Mouse (Mus musculus) MEL (cell line): ENCODE measurements around the gene Adamtsl1. TPM values are rescaled to one million over a fixed set of nuclear protein-coding genes. Genes with fewer than 3 reads are reported as not detected.

Experiments
- DNase-seq: peaks from one replicate; pipeline ENCODE4 v3.0.0; 2011; ENCODE audit warnings: low read depth, low spot score
- H3K27ac ChIP-seq: 2 replicates; pipeline ENCODE4 v1.5.1; 2012; ENCODE audit warnings: low read depth, mild to moderate bottlenecking, control low read depth, low read length, moderate library complexity; ENCODE audit not compliant: control insufficient read depth
- H3K27me3 ChIP-seq, 2 experiments: fragments of 150-350 bp in 1 of 2; sonication (generic) in 1 of 2; 2 replicates each; pipeline ENCODE4 v1.6.1; 2012; ENCODE audit warnings: low read length in 2 of 2, mild to moderate bottlenecking in 2 of 2, improper control_type of control experiment in 1 of 2, moderate library complexity in 1 of 2; ENCODE audit not compliant: insufficient read depth in 2 of 2, control insufficient read depth in 1 of 2
- H3K36me3 ChIP-seq, 2 experiments: 2 replicates each; pipeline ENCODE4 v1.6.1; 2012 to 2014; ENCODE audit warnings: low read length in 2 of 2, improper control_type of control experiment in 1 of 2, inconsistent platforms in 1 of 2, mild to moderate bottlenecking in 1 of 2; ENCODE audit not compliant: insufficient read depth in 2 of 2, control insufficient read depth in 1 of 2
- H3K4me1 ChIP-seq, 2 experiments: fragments of 150-350 bp in 1 of 2; sonication (generic) in 1 of 2; 2 replicates each; pipeline ENCODE4 v1.6.1; 2012; ENCODE audit warnings: low read length in 2 of 2, improper control_type of control experiment in 1 of 2, mild to moderate bottlenecking in 1 of 2; ENCODE audit not compliant: insufficient read depth in 2 of 2, control insufficient read depth in 1 of 2
- H3K4me3 ChIP-seq, 2 experiments: fragments of 150-350 bp in 1 of 2; sonication (generic) in 1 of 2; 2 replicates each; pipeline ENCODE4 v1.5.1; 2012; ENCODE audit warnings: low read depth in 2 of 2, low read length in 2 of 2, mild to moderate bottlenecking in 2 of 2, moderate library complexity in 2 of 2, control low read depth in 1 of 2, improper control_type of control experiment in 1 of 2; ENCODE audit not compliant: control insufficient read depth in 1 of 2, insufficient read depth in 1 of 2
- H3K79me2 ChIP-seq: 2 replicates; pipeline ENCODE4 v1.6.1; 2012; ENCODE audit warnings: mild to moderate bottlenecking, low read length, moderate library complexity; ENCODE audit not compliant: control insufficient read depth, poor library complexity, insufficient read depth
- H3K9ac ChIP-seq: 2 replicates; pipeline ENCODE4 v1.6.1; 2012; ENCODE audit warnings: low read depth, mild to moderate bottlenecking, control low read depth, low read length, moderate library complexity; ENCODE audit not compliant: control insufficient read depth, poor library complexity, severe bottlenecking
- H3K9me3 ChIP-seq: fragments of 150-350 bp; sonication (generic); replicated peaks from 2 replicates; pipeline ENCODE4 v1.6.1; 2012; ENCODE audit warnings: mild to moderate bottlenecking, low read length, improper control_type of control experiment, moderate library complexity; ENCODE audit not compliant: insufficient read depth
- CHD1 ChIP-seq: IDR thresholded peaks from 2 replicates; pipeline ENCODE4 v1.6.1; 2012; ENCODE audit warnings: low read depth, mild to moderate bottlenecking, inconsistent platforms, low read length, improper control_type of control experiment
- E2F4 ChIP-seq: IDR thresholded peaks from 2 replicates; pipeline ENCODE4 v1.6.1; 2011; ENCODE audit warnings: low read depth, low read length, improper control_type of control experiment, borderline replicate concordance
- EP300 ChIP-seq, 2 experiments: IDR thresholded peaks; 2 replicates each; pipeline ENCODE4 v1.6.1; 2011; ENCODE audit warnings: improper control_type of control experiment in 2 of 2, low read length in 2 of 2, low read depth in 1 of 2, mild to moderate bottlenecking in 1 of 2
- HCFC1 ChIP-seq: IDR thresholded peaks from 2 replicates; pipeline ENCODE4 v1.6.1; 2012; ENCODE audit warnings: low read depth, mild to moderate bottlenecking, inconsistent platforms, low read length, improper control_type of control experiment, moderate library complexity
- JUND ChIP-seq: IDR thresholded peaks from 2 replicates; pipeline ENCODE4 v1.6.1; 2011; ENCODE audit warnings: low read depth, mild to moderate bottlenecking, improper control_type of control experiment, low read length
- KAT2A ChIP-seq: conservative IDR thresholded peaks from 2 replicates; pipeline ENCODE4 v1.6.1; 2012; ENCODE audit warnings: low read depth, low read length, improper control_type of control experiment, inconsistent platforms
- MEF2A ChIP-seq: IDR thresholded peaks from 2 replicates; pipeline ENCODE4 v1.6.1; 2014; ENCODE audit warnings: low read depth, mild to moderate bottlenecking, inconsistent platforms, low read length, improper control_type of control experiment; ENCODE audit not compliant: poor library complexity, insufficient replicate concordance, severe bottlenecking; ENCODE audit errors: extremely low read depth
- MYB ChIP-seq: IDR thresholded peaks from 2 replicates; pipeline ENCODE4 v1.6.1; 2011; ENCODE audit warnings: mild to moderate bottlenecking, low read depth, low read length, improper control_type of control experiment
- MYC ChIP-seq: IDR thresholded peaks from 2 replicates; pipeline ENCODE4 v1.6.1; 2011; ENCODE audit warnings: low read depth, mild to moderate bottlenecking, low read length, improper control_type of control experiment, moderate library complexity
- NELFE ChIP-seq: IDR thresholded peaks from 2 replicates; pipeline ENCODE4 v1.6.1; 2011; ENCODE audit warnings: low read depth, low read length, improper control_type of control experiment
- POLR2A ChIP-seq, 2 experiments: IDR thresholded peaks; 2 replicates each; pipeline ENCODE4 v1.6.1; 2011 to 2012; ENCODE audit warnings: low read length in 2 of 2, mild to moderate bottlenecking in 2 of 2, control low read depth in 1 of 2, improper control_type of control experiment in 1 of 2, low read depth in 1 of 2, moderate library complexity in 1 of 2; ENCODE audit not compliant: control insufficient read depth in 1 of 2, insufficient read depth in 1 of 2, poor library complexity in 1 of 2
- POLR2AphosphoS2 ChIP-seq: IDR thresholded peaks from 2 replicates; pipeline ENCODE4 v1.6.1; 2011; ENCODE audit warnings: low read length, improper control_type of control experiment
- RAD21 ChIP-seq: IDR thresholded peaks from 2 replicates; pipeline ENCODE4 v1.6.1; 2011; ENCODE audit warnings: mild to moderate bottlenecking, low read depth, low read length, improper control_type of control experiment
- RCOR1 ChIP-seq: IDR thresholded peaks from 2 replicates; pipeline ENCODE4 v1.6.1; 2012; ENCODE audit warnings: low read depth, mild to moderate bottlenecking, inconsistent platforms, low read length, improper control_type of control experiment
- TBP ChIP-seq: IDR thresholded peaks from 2 replicates; pipeline ENCODE4 v1.8.0; 2011; ENCODE audit warnings: low read depth, low read length, improper control_type of control experiment
- UBTF ChIP-seq: IDR thresholded peaks from 2 replicates; pipeline ENCODE4 v1.6.1; 2012; ENCODE audit warnings: low read depth, mild to moderate bottlenecking, inconsistent platforms, low read length, improper control_type of control experiment, moderate library complexity, borderline replicate concordance; ENCODE audit not compliant: insufficient read depth
- USF1 ChIP-seq: IDR thresholded peaks from 2 replicates; pipeline ENCODE4 v1.6.1; 2014; ENCODE audit warnings: low read depth, mild to moderate bottlenecking, inconsistent platforms, low read length, improper control_type of control experiment, moderate library complexity
- USF2 ChIP-seq, 2 experiments: IDR thresholded peaks; 2 replicates each; pipeline ENCODE4 v1.6.1; 2011 to 2012; ENCODE audit warnings: improper control_type of control experiment in 2 of 2, low read length in 2 of 2, borderline replicate concordance in 1 of 2, inconsistent platforms in 1 of 2, low read depth in 1 of 2, mild to moderate bottlenecking in 1 of 2; ENCODE audit not compliant: insufficient read depth in 1 of 2
- ZKSCAN1 ChIP-seq: IDR thresholded peaks from 2 replicates; pipeline ENCODE4 v1.6.1; 2012; ENCODE audit warnings: low read depth, mild to moderate bottlenecking, inconsistent platforms, low read length, improper control_type of control experiment, moderate library complexity
- ZMIZ1 ChIP-seq: IDR thresholded peaks from 2 replicates; pipeline ENCODE4 v1.6.1; 2012; ENCODE audit warnings: low read depth, mild to moderate bottlenecking, inconsistent platforms, low read length, improper control_type of control experiment, moderate library complexity
- polyA plus RNA-seq, 2 experiments: library from polyadenylated mRNA; stranded (reverse) in 1 of 2; unstranded in 1 of 2; fragments of >175 nt in 1 of 2; fragments of >200 nt in 1 of 2; gene quantifications; 2 replicates each; pipeline versions ENCODE4 v1.2.1 to v1.2.4; 2012; ENCODE audit warnings: low replicate concordance in 2 of 2, low read depth in 1 of 2; ENCODE audit not compliant: insufficient read length in 2 of 2, insufficient read depth in 1 of 2, missing spikeins in 1 of 2
- total RNA-seq: library from RNA; depleted of rRNA; stranded (reverse); fragments of 300-350 nt; gene quantifications from 2 replicates; pipeline ENCODE4 v1.2.3, GENCODE M21; 2012

The Adamtsl1 gene
- total and polyA plus RNA-seq, 3 experiments: not detected

- H3K79me2 ChIP-seq: no peaks in the 10 kb centered on the region
- H3K4me3 ChIP-seq: no peak overlapping the region
- DNase-seq: no peak
- no peak overlapping the region for H3K27ac ChIP-seq
- H3K9me3 ChIP-seq: no peaks in the 10 kb centered on the region
- H3K9ac ChIP-seq: no peak overlapping the region
- no peaks in the 10 kb centered on the region for H3K4me1 ChIP-seq
- no peaks in the 10 kb centered on the region; a peak in 1 of 4 replicates for H3K27me3 ChIP-seq
- no peaks in the 10 kb centered on the region for H3K36me3 ChIP-seq
- TF ChIP-seq UBTF: no peak
- TF ChIP-seq ZKSCAN1: no peak
- TF ChIP-seq TBP: no peak
- no peak for TF ChIP-seq RAD21
- no peak for TF ChIP-seq MEF2A
- no peak for TF ChIP-seq KAT2A
- no peak for TF ChIP-seq MYB
- TF ChIP-seq RCOR1: no peak
- TF ChIP-seq JUND: no peak
- no peak for TF ChIP-seq POLR2A (IDR thresholded peaks at IDR 0.05; ENCODE audit: control insufficient read depth in 1 of 2, insufficient read depth in 1 of 2, low read depth in 1 of 2, low read length in 2 of 2, poor library complexity in 1 of 2)
- no peak for TF ChIP-seq HCFC1
- TF ChIP-seq NELFE: no peak
- TF ChIP-seq MYC: no peak
- no peak for TF ChIP-seq USF2 (IDR thresholded peaks at IDR 0.05; ENCODE audit: borderline replicate concordance in 1 of 2, insufficient read depth in 1 of 2, low read depth in 1 of 2, low read length in 2 of 2)
- no peak for TF ChIP-seq E2F4
- no peak for TF ChIP-seq POLR2AphosphoS2
Observed at GRCm38 (mm10) chr4:86274663-86275062, 760.7 kb downstream of the Adamtsl1 start.

- DNase-seq: no peak
- Histone ChIP-seq H3K27me3 (no peaks in the 10 kb centered on the region; a peak in 1 of 4 replicates), H3K9me3 (no peaks in the 10 kb centered on the region), H3K4me1 (no peaks in the 10 kb centered on the region), H3K79me2 (no peaks in the 10 kb centered on the region), H3K36me3 (no peaks in the 10 kb centered on the region), H3K27ac (no peak overlapping the region), H3K4me3 (no peak overlapping the region), H3K9ac (no peak overlapping the region)
- no peak for TF ChIP-seq CHD1
- TF ChIP-seq ZMIZ1: no peak
- no peak for TF ChIP-seq EP300 (IDR thresholded peaks at IDR 0.05; ENCODE audit: low read depth in 1 of 2, low read length in 2 of 2)
- no peak for TF ChIP-seq USF1
Observed at GRCm38 (mm10) chr4:86276021-86276813, 762.2 kb downstream of the Adamtsl1 start.
